In genomic region chr13:21469097-21469496, GRCm38 (mm10) we compare ENCODE assay signal across 10 mouse cellular contexts. TPM values are rescaled to one million over a fixed set of nuclear protein-coding genes. Genes with fewer than 3 reads are reported as not detected.
DNase-seq lines count a peak whose midpoint lies in the region; ATAC-seq and TF ChIP-seq lines count a peak whose summit lies in the region.
"Had no signal": no experiment of that assay in that cellular context is flagged by ENCODE, and none has a peak within 500 bp of the region (broad histone marks: within the 10 kb centered on the region; RNA-seq: fewer than 3 reads in every experiment).

No protein-coding gene starts in this region.

- TF ChIP-seq CTCF in brain, embryonic 14.5 days (IDR thresholded peaks at IDR 0.05; ENCODE audit: borderline replicate concordance, extremely low read depth, insufficient read depth, insufficient read length): no peak

- no peak for ATAC-seq in heart, embryonic 13.5 days (ENCODE audit: extremely low read depth, insufficient number of reproducible peaks, low FRiP score, low TSS enrichment)
- ATAC-seq in hindbrain, embryonic 15.5 days (ENCODE audit: low FRiP score, low read depth): no peak

- peaks cover 11% of the 10 kb centered on the region for H3K4me1 ChIP-seq in heart, embryonic 13.5 days
- peaks cover 3% of the 10 kb centered on the region; the same call in 1 of the 2 replicates for H3K4me1 ChIP-seq in hindbrain, embryonic 15.5 days (replicated peaks)
- peaks cover 20% of the 10 kb centered on the region for H3K4me1 ChIP-seq in midbrain, embryonic 10.5 days

- no peak for DNase-seq in heart, postnatal 4 days
- peak; percentile 12 for DNase-seq in brain, embryonic 14.5 days (ENCODE audit: low read depth)
- no peak for DNase-seq in midbrain, embryonic 10.5 days (ENCODE audit: low spot score)
- DNase-seq in B cell, adult 2 months: no peak
- no peak for DNase-seq in cerebellum, postnatal 25 days
- DNase-seq in ovary, adult 18-20 months (ENCODE audit: low spot score): no peak

- no peaks in the 10 kb centered on the region; the same call in 1 of the 2 replicates for H3K27me3 ChIP-seq in heart, embryonic 13.5 days (replicated peaks)
- H3K27me3 ChIP-seq in hindbrain, embryonic 15.5 days: peaks cover 3% of the 10 kb centered on the region; the same call in 1 of the 2 replicates
- H3K27me3 ChIP-seq in midbrain, embryonic 10.5 days (ENCODE audit: low read depth, poor library complexity, severe bottlenecking): peaks cover 56% of the 10 kb centered on the region

- H3K36me3 ChIP-seq in heart, embryonic 13.5 days: no peaks in the 10 kb centered on the region
- no peaks in the 10 kb centered on the region for H3K36me3 ChIP-seq in hindbrain, embryonic 15.5 days
- no peaks in the 10 kb centered on the region for H3K36me3 ChIP-seq in midbrain, embryonic 10.5 days

- WGBS in heart, embryonic 13.5 days: 6% methylated on average over 9 of the region's 9 CpGs
- WGBS in hindbrain, embryonic 15.5 days: 26% methylated on average over 9 of the region's 9 CpGs
- WGBS in midbrain, embryonic 10.5 days: 17% methylated on average over 9 of the region's 9 CpGs

- no peaks in the 10 kb centered on the region for H3K9me3 ChIP-seq in heart, embryonic 13.5 days
- no peaks in the 10 kb centered on the region for H3K9me3 ChIP-seq in hindbrain, embryonic 15.5 days
- H3K9me3 ChIP-seq in midbrain, embryonic 10.5 days (replicated peaks): no peaks in the 10 kb centered on the region

- peak overlapping the region; percentile 63 for H3K4me3 ChIP-seq in heart, embryonic 13.5 days
- peak overlapping the region; percentile 52; the same call in 1 of the 2 replicates for H3K4me3 ChIP-seq in hindbrain, embryonic 15.5 days
- 0 out of 2 replicates have a peak overlapping the region, but pooled peaks have one; percentile 67 for H3K4me3 ChIP-seq in midbrain, embryonic 10.5 days

- H3K9ac ChIP-seq in heart, embryonic 13.5 days: peak overlapping the region; percentile 81
- H3K9ac ChIP-seq in hindbrain, embryonic 15.5 days: no peak overlapping the region

- TF ChIP-seq POLR2A in brain, embryonic 14.5 days (IDR thresholded peaks at IDR 0.05; ENCODE audit: borderline replicate concordance, extremely low read depth, insufficient read depth, insufficient read length, poor library complexity, severe bottlenecking): no peak

- no peak overlapping the region for H3K27ac ChIP-seq in heart, embryonic 13.5 days (replicated peaks)
- no peak overlapping the region for H3K27ac ChIP-seq in hindbrain, embryonic 15.5 days (replicated peaks)
- no peak overlapping the region for H3K27ac ChIP-seq in midbrain, embryonic 10.5 days (replicated peaks)

- H3K4me2 ChIP-seq in heart, embryonic 13.5 days: peak overlapping the region; percentile 84
- H3K4me2 ChIP-seq in hindbrain, embryonic 15.5 days: peak overlapping the region; percentile 76

RNA-seq across cellular contexts. Expression of gene Nkapl, which starts 0.8 kb away (rescaled TPM):
- 2.0 and 2.1 TPM in 2 replicates for polyA plus RNA-seq in heart, embryonic 13.5 days (2015; fragmentation: Nextera tagmentation; extraction: Ambion mirVana)
- total RNA-seq in heart, postnatal 4 days (2021): under 1 TPM; 0.47 to 0.91 TPM
- 1.2 TPM in 2 replicates for polyA plus RNA-seq in brain, embryonic 14.5 days (2012; rRNA removed)
- polyA plus RNA-seq in hindbrain, embryonic 15.5 days (2015; fragmentation: Nextera tagmentation; extraction: Ambion mirVana): 3.8 and 4.1 TPM in 2 replicates
- polyA plus RNA-seq in midbrain, embryonic 10.5 days (2016; fragmentation: Nextera tagmentation; extraction: Ambion mirVana): 1.7 and 2.3 TPM in 2 replicates

RNA-seq across cellular contexts. Expression of gene Zkscan4, which starts 9.6 kb away (rescaled TPM):
- 1.4 and 2.0 TPM in 2 replicates for polyA plus RNA-seq in heart, embryonic 13.5 days (2015; fragmentation: Nextera tagmentation; extraction: Ambion mirVana)
- 1 to 10 TPM; 1.1 to 1.4 TPM for total RNA-seq in heart, postnatal 4 days (2021)
- polyA plus RNA-seq in brain, embryonic 14.5 days (2012; rRNA removed): 4.7 and 5.7 TPM in 2 replicates
- polyA plus RNA-seq in hindbrain, embryonic 15.5 days (2015; fragmentation: Nextera tagmentation; extraction: Ambion mirVana): 8.1 and 10.5 TPM in 2 replicates
- 5.0 and 5.3 TPM in 2 replicates for polyA plus RNA-seq in midbrain, embryonic 10.5 days (2016; fragmentation: Nextera tagmentation; extraction: Ambion mirVana)

RNA-seq across cellular contexts. Expression of gene Gm10065, which starts 10.1 kb away (rescaled TPM):
- polyA plus RNA-seq in heart, embryonic 13.5 days (2015; fragmentation: Nextera tagmentation; extraction: Ambion mirVana): not detected in 2 replicates
- not detected for total RNA-seq in heart, postnatal 4 days (2021)
- polyA plus RNA-seq in brain, embryonic 14.5 days (2012; rRNA removed): not detected in 2 replicates
- not detected in 2 replicates for polyA plus RNA-seq in hindbrain, embryonic 15.5 days (2015; fragmentation: Nextera tagmentation; extraction: Ambion mirVana)
- polyA plus RNA-seq in midbrain, embryonic 10.5 days (2016; fragmentation: Nextera tagmentation; extraction: Ambion mirVana): not detected in 2 replicates
- total RNA-seq: adrenal gland, adult 8-10 months; layer of hippocampus, postnatal 25 days had no signal

RNA-seq across cellular contexts. Expression of gene Zscan26, which starts 15.6 kb away (rescaled TPM):
- 28.0 and 29.7 TPM in 2 replicates for polyA plus RNA-seq in heart, embryonic 13.5 days (2015; fragmentation: Nextera tagmentation; extraction: Ambion mirVana)
- total RNA-seq in heart, postnatal 4 days (2021): 10 to 100 TPM; 17.7 to 19.1 TPM
- polyA plus RNA-seq in brain, embryonic 14.5 days (2012; rRNA removed): 35.6 and 36.7 TPM in 2 replicates
- polyA plus RNA-seq in hindbrain, embryonic 15.5 days (2015; fragmentation: Nextera tagmentation; extraction: Ambion mirVana): 23.7 and 24.3 TPM in 2 replicates
- 24.2 and 25.6 TPM in 2 replicates for polyA plus RNA-seq in midbrain, embryonic 10.5 days (2016; fragmentation: Nextera tagmentation; extraction: Ambion mirVana)

RNA-seq across cellular contexts. Expression of gene AK157302, which starts 25.9 kb away (rescaled TPM):
- 0.45 and 0.87 TPM in 2 replicates for polyA plus RNA-seq in heart, embryonic 13.5 days (2015; fragmentation: Nextera tagmentation; extraction: Ambion mirVana)
- 10 to 100 TPM; 21.1 to 21.9 TPM for total RNA-seq in heart, postnatal 4 days (2021)
- 0.24 and 0.55 TPM in 2 replicates for polyA plus RNA-seq in brain, embryonic 14.5 days (2012; rRNA removed)
- polyA plus RNA-seq in hindbrain, embryonic 15.5 days (2015; fragmentation: Nextera tagmentation; extraction: Ambion mirVana): 0.39 and 0.55 TPM in 2 replicates
- 0.42 and 0.56 TPM in 2 replicates for polyA plus RNA-seq in midbrain, embryonic 10.5 days (2016; fragmentation: Nextera tagmentation; extraction: Ambion mirVana)
